Mouse (Mus musculus): ENCODE results near the gene Tnfaip3. TPM values are rescaled to one million over a fixed set of nuclear protein-coding genes. Genes with fewer than 3 reads are reported as not detected.

Gene Tnfaip3
- polyA plus RNA-seq, 1 experiment from 2014 or later: 2.9 TPM

DNA sequence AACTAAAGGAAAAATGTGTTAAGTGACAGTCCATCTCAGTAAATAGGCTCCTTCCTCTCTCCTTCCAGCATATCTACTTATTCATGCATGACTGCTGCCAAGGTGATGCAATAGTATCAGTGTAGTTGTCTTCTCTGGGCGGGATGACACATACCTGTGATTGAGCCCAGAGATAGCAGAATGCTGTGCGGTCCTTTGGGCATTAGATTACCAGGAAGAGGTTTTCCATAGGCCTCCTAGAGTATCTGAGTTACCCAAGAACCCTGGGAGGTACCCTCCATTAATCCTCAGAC, 27.6 kb downstream of the Tnfaip3 start:
- Histone ChIP-seq H3K4me3 (replicated peaks; ENCODE audit: low read length) (no peak overlapping the region), H3K27me3 (ENCODE audit: control insufficient read depth, insufficient read depth, low read length) (no peaks in the 10 kb centered on the region), H3K27ac (no peak overlapping the region), H3K9me3 (ENCODE audit: control insufficient read depth, low read length) (no peaks in the 10 kb centered on the region), H3K36me3 (replicated peaks; ENCODE audit: control insufficient read depth, insufficient read depth) (no peaks in the 10 kb centered on the region), H3K9ac (no peak overlapping the region), H3K4me1 (replicated peaks; ENCODE audit: control insufficient read depth, insufficient read depth, low read length) (no peaks in the 10 kb centered on the region), H3K4me2 (replicated peaks) (no peak overlapping the region)
- 73% methylated on average over 2 of the region's 2 CpGs for WGBS
- DNase-seq (ENCODE audit: low spot score): no peak
- no peak for ATAC-seq (ENCODE audit: low FRiP score)

DNA sequence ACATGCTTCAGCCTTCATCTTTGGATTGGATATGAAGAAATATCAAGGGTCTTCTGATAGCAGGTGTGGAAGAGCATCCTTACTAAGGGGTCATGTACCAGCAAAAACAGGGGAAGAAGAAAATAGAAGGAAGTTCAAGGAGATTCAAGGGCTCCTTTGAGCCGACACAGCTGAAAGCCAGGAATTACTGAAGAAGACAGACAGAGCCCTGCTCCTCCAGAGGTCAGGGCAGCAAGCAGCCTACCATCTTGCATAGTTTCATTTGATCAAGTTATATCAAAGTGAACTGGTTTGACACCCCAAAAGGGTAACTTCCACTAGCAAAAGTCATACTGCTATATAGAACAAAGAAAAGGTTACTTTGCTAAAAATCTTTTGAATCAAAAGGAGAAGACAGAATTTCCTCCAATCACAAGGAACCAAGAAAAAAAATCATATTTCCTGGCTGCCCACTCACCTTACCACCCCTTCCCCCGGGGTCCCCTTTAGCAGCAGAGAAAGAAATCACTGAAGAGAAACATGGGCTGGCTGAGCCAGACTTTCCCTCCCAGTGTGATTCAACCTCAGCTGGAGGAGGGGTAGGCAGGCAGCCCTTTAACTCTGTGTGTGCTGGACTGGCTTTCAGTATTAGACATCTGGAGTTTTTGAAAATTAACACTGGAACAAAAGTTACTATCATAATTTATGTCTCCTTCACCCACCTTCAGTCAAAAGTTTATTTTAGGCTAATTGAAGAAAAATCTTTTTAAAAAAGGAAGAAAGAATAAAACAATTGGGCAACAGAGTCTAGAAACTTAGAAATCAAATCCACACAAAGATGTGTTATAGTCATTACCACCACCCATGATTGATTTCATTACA, 28.2 kb downstream of the Tnfaip3 start:
- Histone ChIP-seq H3K4me3 (replicated peaks; ENCODE audit: low read length) (no peak overlapping the region), H3K9me3 (ENCODE audit: control insufficient read depth, low read length) (no peaks in the 10 kb centered on the region), H3K4me2 (replicated peaks) (no peak overlapping the region), H3K36me3 (replicated peaks; ENCODE audit: control insufficient read depth, insufficient read depth) (no peaks in the 10 kb centered on the region), H3K9ac (no peak overlapping the region), H3K4me1 (replicated peaks; ENCODE audit: control insufficient read depth, insufficient read depth, low read length) (no peaks in the 10 kb centered on the region), H3K27ac (no peak overlapping the region), H3K27me3 (ENCODE audit: control insufficient read depth, insufficient read depth, low read length) (no peaks in the 10 kb centered on the region)
- WGBS: 22% methylated on average over 2 of the region's 2 CpGs
- DNase-seq (ENCODE audit: low spot score): no peak
- ATAC-seq (ENCODE audit: low FRiP score): no peak

DNA sequence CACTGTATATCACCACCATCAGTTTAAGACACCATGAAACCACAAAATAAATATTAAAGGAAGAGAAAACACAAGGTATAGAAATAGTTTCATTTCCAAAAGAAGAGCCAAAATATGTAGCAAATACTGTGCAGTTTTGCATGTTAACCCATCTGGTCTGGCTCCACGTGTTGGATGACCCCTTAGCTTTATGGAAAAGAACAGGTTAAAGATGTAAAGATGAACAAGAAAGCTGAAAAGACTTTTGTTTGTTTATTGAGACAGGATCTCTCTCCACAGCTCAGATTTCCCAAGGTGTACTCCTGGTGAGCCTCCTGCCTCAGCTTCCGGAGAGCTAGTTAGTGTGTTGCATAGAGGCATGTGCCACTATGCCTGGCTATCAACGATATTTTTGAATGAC, 29.9 kb downstream of the Tnfaip3 start:
- WGBS: 88% methylated on average over 3 of the region's 3 CpGs
- Histone ChIP-seq H3K4me2 (replicated peaks) (no peak overlapping the region), H3K36me3 (replicated peaks; ENCODE audit: control insufficient read depth, insufficient read depth) (no peaks in the 10 kb centered on the region), H3K4me3 (replicated peaks; ENCODE audit: low read length) (no peak overlapping the region), H3K27ac (no peak overlapping the region), H3K9ac (no peak overlapping the region), H3K9me3 (ENCODE audit: control insufficient read depth, low read length) (no peaks in the 10 kb centered on the region), H3K4me1 (replicated peaks; ENCODE audit: control insufficient read depth, insufficient read depth, low read length) (no peaks in the 10 kb centered on the region), H3K27me3 (ENCODE audit: control insufficient read depth, insufficient read depth, low read length) (no peaks in the 10 kb centered on the region)
- DNase-seq (ENCODE audit: low spot score) (no peak), ATAC-seq (ENCODE audit: low FRiP score) (no peak)

DNA sequence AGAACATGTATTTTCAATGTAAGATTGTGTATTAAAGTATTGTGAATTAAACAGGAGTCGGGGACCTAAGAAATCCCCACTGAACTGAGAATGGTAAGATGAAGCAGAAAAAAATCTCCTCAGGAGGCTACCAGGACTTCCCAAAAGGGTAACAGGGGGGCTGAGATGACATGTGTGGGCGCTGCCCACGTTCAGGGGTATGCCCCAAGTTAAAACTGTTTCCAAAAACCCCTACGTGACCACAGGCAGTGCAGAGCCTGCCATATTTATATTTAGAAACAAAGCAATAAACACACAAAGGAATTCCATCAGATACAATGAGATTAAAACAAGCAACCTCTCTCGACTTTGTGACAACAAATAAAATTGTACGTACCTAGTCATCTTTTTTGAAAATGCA, 31.9 kb downstream of the Tnfaip3 start:
- WGBS: 82% methylated on average over 6 of the region's 6 CpGs
- DNase-seq (ENCODE audit: low spot score): no peak
- Histone ChIP-seq H3K27ac (no peak overlapping the region), H3K4me2 (replicated peaks) (no peak overlapping the region), H3K36me3 (replicated peaks; ENCODE audit: control insufficient read depth, insufficient read depth) (no peaks in the 10 kb centered on the region), H3K9me3 (ENCODE audit: control insufficient read depth, low read length) (no peaks in the 10 kb centered on the region), H3K9ac (no peak overlapping the region), H3K4me1 (replicated peaks; ENCODE audit: control insufficient read depth, insufficient read depth, low read length) (no peaks in the 10 kb centered on the region), H3K27me3 (ENCODE audit: control insufficient read depth, insufficient read depth, low read length) (no peaks in the 10 kb centered on the region), H3K4me3 (replicated peaks; ENCODE audit: low read length) (no peak overlapping the region)
- ATAC-seq (ENCODE audit: low FRiP score): no peak

DNA sequence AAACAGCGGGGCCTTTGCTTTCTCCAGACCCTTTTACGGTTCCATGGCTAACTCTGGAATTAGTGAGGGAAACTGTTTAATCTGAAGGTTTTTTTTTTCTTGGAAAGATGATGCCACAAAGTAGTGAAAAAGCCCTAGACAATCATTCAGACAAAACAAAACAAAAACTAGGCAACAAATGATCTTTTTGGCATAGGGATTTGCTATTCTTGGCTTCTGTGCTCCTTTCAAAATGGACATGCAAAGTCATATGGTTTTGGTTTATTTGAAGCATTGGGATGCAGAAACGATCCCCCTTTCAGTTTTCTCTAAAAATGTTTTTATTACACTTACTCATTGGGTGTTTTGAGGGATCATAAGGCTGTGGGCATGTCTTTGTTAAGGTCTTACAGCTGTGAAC, 41.0 kb downstream of the Tnfaip3 start:
- Histone ChIP-seq H3K9me3 (ENCODE audit: control insufficient read depth, low read length) (no peaks in the 10 kb centered on the region), H3K9ac (no peak overlapping the region), H3K4me1 (replicated peaks; ENCODE audit: control insufficient read depth, insufficient read depth, low read length) (no peaks in the 10 kb centered on the region), H3K36me3 (replicated peaks; ENCODE audit: control insufficient read depth, insufficient read depth) (no peaks in the 10 kb centered on the region), H3K4me3 (replicated peaks; ENCODE audit: low read length) (no peak overlapping the region), H3K4me2 (replicated peaks) (no peak overlapping the region), H3K27me3 (ENCODE audit: control insufficient read depth, insufficient read depth, low read length) (no peaks in the 10 kb centered on the region), H3K27ac (no peak overlapping the region)
- WGBS: 80% methylated on average over 3 of the region's 3 CpGs
- DNase-seq (ENCODE audit: low spot score) (no peak), ATAC-seq (ENCODE audit: low FRiP score) (no peak)

DNA sequence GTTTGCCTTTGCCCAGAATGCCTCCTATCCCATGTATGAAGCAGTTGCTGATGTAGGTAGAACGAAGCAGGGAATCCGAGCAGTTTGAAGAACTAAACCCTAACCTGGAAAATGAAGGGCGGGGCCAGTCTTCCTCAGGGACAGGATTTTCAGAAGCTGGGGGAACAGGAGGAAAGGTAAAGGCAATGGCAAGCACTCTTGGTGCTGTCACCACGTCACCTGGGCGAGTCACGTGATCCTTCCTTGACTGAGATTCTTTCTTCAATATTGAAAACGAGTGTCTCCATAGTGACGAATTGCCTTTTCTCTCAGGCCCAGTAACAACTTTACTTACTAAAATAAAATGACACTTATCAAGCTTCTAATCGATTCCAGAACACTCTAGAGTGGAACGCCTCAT, 48.6 kb downstream of the Tnfaip3 start:
- Histone ChIP-seq H3K4me2 (replicated peaks) (no peak overlapping the region), H3K27me3 (ENCODE audit: control insufficient read depth, insufficient read depth, low read length) (no peaks in the 10 kb centered on the region), H3K4me3 (replicated peaks; ENCODE audit: low read length) (no peak overlapping the region), H3K9ac (no peak overlapping the region), H3K9me3 (ENCODE audit: control insufficient read depth, low read length) (no peaks in the 10 kb centered on the region), H3K27ac (no peak overlapping the region), H3K4me1 (replicated peaks; ENCODE audit: control insufficient read depth, insufficient read depth, low read length) (no peaks in the 10 kb centered on the region), H3K36me3 (replicated peaks; ENCODE audit: control insufficient read depth, insufficient read depth) (no peaks in the 10 kb centered on the region)
- no peak for ATAC-seq (ENCODE audit: low FRiP score)
- 90% methylated on average over 10 of the region's 10 CpGs for WGBS
- no peak for DNase-seq (ENCODE audit: low spot score)

DNA sequence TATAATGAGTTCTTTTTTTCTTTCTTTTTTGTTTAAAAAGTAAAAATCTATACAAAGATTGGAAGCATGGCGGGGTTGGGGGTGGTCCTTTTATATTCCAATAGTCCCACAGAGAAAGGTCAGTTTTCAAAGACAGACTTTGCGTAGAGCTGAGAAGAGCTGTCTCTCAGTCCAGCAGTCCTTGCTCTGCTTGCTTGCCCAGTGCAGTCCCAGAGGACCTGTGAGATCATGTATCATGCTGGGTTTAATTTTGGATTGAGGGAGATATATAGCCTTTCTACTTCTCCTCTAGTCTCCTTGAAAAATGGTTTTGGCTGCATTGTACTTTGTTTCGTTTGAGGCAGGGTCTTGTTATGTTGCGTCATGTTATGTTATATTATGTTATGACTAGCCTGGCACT, 49.9 kb downstream of the Tnfaip3 start:
- H3K4me2 ChIP-seq (replicated peaks): no peak overlapping the region

DNA sequence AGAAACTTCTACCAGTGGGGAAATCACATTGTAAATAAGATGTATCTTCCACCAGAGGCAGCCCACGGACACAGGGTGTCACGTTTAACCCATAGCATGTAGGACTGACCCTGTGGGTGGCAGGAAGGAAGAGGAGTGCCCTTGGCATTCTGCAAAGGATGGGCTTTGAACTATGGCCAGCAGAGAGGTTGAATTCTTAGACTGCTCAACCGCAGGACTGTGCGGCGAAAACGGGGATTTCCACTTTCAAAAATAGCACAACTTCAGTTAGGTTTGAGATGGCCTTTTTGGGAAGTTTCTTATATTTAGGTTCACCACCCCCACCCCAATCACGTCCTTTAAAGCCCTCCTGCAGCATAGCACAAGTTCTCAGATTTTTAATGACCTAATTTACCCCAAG, 50.6 kb downstream of the Tnfaip3 start:
- no peak overlapping the region for H3K9ac ChIP-seq

More for the DNA sequence above, 49.9 kb downstream of the Tnfaip3 start:
- Histone ChIP-seq H3K4me1 (replicated peaks; ENCODE audit: control insufficient read depth, insufficient read depth, low read length) (no peaks in the 10 kb centered on the region), H3K36me3 (replicated peaks; ENCODE audit: control insufficient read depth, insufficient read depth) (no peaks in the 10 kb centered on the region), H3K4me3 (replicated peaks; ENCODE audit: low read length) (no peak overlapping the region), H3K9ac (no peak overlapping the region), H3K9me3 (ENCODE audit: control insufficient read depth, low read length) (no peaks in the 10 kb centered on the region), H3K27me3 (ENCODE audit: control insufficient read depth, insufficient read depth, low read length) (no peaks in the 10 kb centered on the region), H3K27ac (no peak overlapping the region)
- DNase-seq (ENCODE audit: low spot score) (no peak), ATAC-seq (ENCODE audit: low FRiP score) (no peak)
- WGBS: 88% methylated on average over 4 of the region's 4 CpGs

DNA sequence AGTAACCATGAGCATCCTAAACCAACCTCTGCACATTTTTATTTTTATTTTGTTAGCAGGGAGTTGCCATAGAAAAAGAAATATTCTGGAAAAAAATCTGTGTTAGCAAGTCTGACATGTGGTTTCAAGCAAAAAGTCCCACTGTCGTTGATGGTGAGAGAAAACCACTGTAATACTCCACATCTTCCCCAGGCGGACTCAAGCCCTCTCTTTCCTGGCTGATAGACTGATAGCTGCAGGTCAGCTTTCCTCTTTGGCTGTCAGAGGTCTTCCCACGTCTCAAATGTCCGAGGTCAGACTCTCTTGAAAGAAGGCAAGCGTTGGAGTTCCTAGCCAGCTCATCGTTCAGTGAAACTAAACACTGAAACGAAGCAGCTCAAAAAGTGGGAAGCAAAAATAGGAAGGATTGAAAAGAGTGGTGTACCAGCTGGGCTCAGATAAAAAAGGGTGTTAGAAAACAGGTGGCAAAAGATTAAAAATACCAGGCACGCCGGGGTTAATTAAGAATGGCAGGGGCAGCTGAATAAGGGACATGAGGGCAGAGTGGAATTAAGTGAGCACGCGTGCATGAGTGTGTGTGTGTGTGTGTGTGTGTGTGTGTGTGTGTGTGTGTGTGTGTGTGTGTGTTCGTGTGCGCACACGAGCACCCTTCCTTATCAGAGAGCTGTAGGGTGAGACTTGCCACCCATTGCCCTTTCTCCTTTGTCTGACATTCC, 55.5 kb downstream of the Tnfaip3 start:
- 75% methylated on average over 14 of the region's 14 CpGs for WGBS
- H3K9ac ChIP-seq: no peak overlapping the region

More for the DNA sequence above, 50.6 kb downstream of the Tnfaip3 start:
- no peaks in the 10 kb centered on the region for H3K4me1 ChIP-seq (replicated peaks; ENCODE audit: control insufficient read depth, insufficient read depth, low read length)
- no peak overlapping the region for H3K4me2 ChIP-seq (replicated peaks)
- ATAC-seq (ENCODE audit: low FRiP score): no peak
- no peaks in the 10 kb centered on the region for H3K36me3 ChIP-seq (replicated peaks; ENCODE audit: control insufficient read depth, insufficient read depth)
- H3K27me3 ChIP-seq (ENCODE audit: control insufficient read depth, insufficient read depth, low read length): no peaks in the 10 kb centered on the region
- H3K9me3 ChIP-seq (ENCODE audit: control insufficient read depth, low read length): no peaks in the 10 kb centered on the region
- no peak overlapping the region for H3K4me3 ChIP-seq (replicated peaks; ENCODE audit: low read length)
- DNase-seq (ENCODE audit: low spot score): no peak
- WGBS: 76% methylated on average over 7 of the region's 7 CpGs
- no peak overlapping the region for H3K27ac ChIP-seq

More for the DNA sequence above, 55.5 kb downstream of the Tnfaip3 start:
- ATAC-seq (ENCODE audit: low FRiP score) (no peak), DNase-seq (ENCODE audit: low spot score) (no peak)
- H3K4me1 ChIP-seq (replicated peaks; ENCODE audit: control insufficient read depth, insufficient read depth, low read length): no peaks in the 10 kb centered on the region
- no peaks in the 10 kb centered on the region for H3K27me3 ChIP-seq (ENCODE audit: control insufficient read depth, insufficient read depth, low read length)
- H3K36me3 ChIP-seq (replicated peaks; ENCODE audit: control insufficient read depth, insufficient read depth): no peaks in the 10 kb centered on the region
- no peak overlapping the region for H3K27ac ChIP-seq
- H3K9me3 ChIP-seq (ENCODE audit: control insufficient read depth, low read length): no peaks in the 10 kb centered on the region
- H3K4me3 ChIP-seq (replicated peaks; ENCODE audit: low read length): no peak overlapping the region
- no peak overlapping the region for H3K4me2 ChIP-seq (replicated peaks)
